Mouse (Mus musculus): Measurements from ENCODE around the gene Slc16a6. TPM values are rescaled to one million over a fixed set of nuclear protein-coding genes. Genes with fewer than 3 reads are reported as not detected.

The Slc16a6 gene
- polyA plus RNA-seq, 1 experiment from 2014 or later, result 12.9 TPM

Small RNAs within 50 kb of the gene (microRNA-seq; reads per million reads assigned to microRNA genes)
- not detected for gene Gm25540

Other genes starting within 250 kb of the Slc16a6 start
- 2.3 and 2.9 TPM in 2 replicates for gene Rgs9, start 175.5 kb downstream of the Slc16a6 start, polyA plus RNA-seq (2015; fragmentation: Nextera tagmentation; extraction: Ambion mirVana)
- gene Gna13, start 110.8 kb downstream of the Slc16a6 start, polyA plus RNA-seq (2015; fragmentation: Nextera tagmentation; extraction: Ambion mirVana), result 26.6 and 29.0 TPM in 2 replicates
- gene 9930022D16Rik, start 59.7 kb downstream of the Slc16a6 start, polyA plus RNA-seq (2015; fragmentation: Nextera tagmentation; extraction: Ambion mirVana), result not detected in 2 replicates
- gene Amz2, start 47.7 kb downstream of the Slc16a6 start, polyA plus RNA-seq (2015; fragmentation: Nextera tagmentation; extraction: Ambion mirVana), result 35.7 and 40.4 TPM in 2 replicates
- 3.6 and 3.8 TPM in 2 replicates for gene Arsg, start 224 bp downstream of the Slc16a6 start, polyA plus RNA-seq (2015; fragmentation: Nextera tagmentation; extraction: Ambion mirVana)
- gene Wipi1, start 138.4 kb upstream of the Slc16a6 start, polyA plus RNA-seq (2015; fragmentation: Nextera tagmentation; extraction: Ambion mirVana), result 36.4 and 37.5 TPM in 2 replicates
- gene Prkar1a, start 175.8 kb upstream of the Slc16a6 start, polyA plus RNA-seq (2015; fragmentation: Nextera tagmentation; extraction: Ambion mirVana), result 291 and 297 TPM in 2 replicates
- 2.3 and 3.0 TPM in 2 replicates for gene Fam20a, start 248.7 kb upstream of the Slc16a6 start, polyA plus RNA-seq (2015; fragmentation: Nextera tagmentation; extraction: Ambion mirVana)

Measured in stomach, embryonic 15.5 days (tissue).